ENCODE assay signal across 9 mouse cellular contexts in genomic region chr16:37654831-37655455, GRCm38 (mm10). TPM values are rescaled to one million over a fixed set of nuclear protein-coding genes. Genes with fewer than 3 reads are reported as not detected.
DNase-seq lines count a peak whose midpoint lies in the region; ATAC-seq lines count a peak whose summit lies in the region.
"Had no signal": no experiment of that assay in that cellular context is flagged by ENCODE, and none has a peak within 500 bp of the region (broad histone marks: within the 10 kb centered on the region; RNA-seq: fewer than 3 reads in every experiment).

No protein-coding gene starts in this region.

- H3K27me3 ChIP-seq in heart, embryonic 15.5 days, result no peaks in the 10 kb centered on the region
- H3K27me3 ChIP-seq in hindbrain, embryonic 12.5 days, result no peaks in the 10 kb centered on the region
- no peaks in the 10 kb centered on the region for H3K27me3 ChIP-seq in midbrain, embryonic 13.5 days

- H3K27ac ChIP-seq in heart, embryonic 15.5 days, result peak overlapping the region; percentile 74
- peak overlapping the region; percentile 89 for H3K27ac ChIP-seq in brown adipose tissue, adult 24 weeks (replicated peaks; ENCODE audit: low read depth, low read length)
- H3K27ac ChIP-seq in hindbrain, embryonic 12.5 days, result 0 out of 2 replicates have a peak overlapping the region, but pooled peaks have one; percentile 44
- peak overlapping the region; percentile 58; the same call in 1 of the 2 replicates for H3K27ac ChIP-seq in midbrain, embryonic 13.5 days

- intact Hi-C loops in heart, postnatal 10 days (cut with DNase I), result loop anchor here (5.0 kb wide), 1 partner anchor 118 kb away; the partner anchor contains the start of genes Gtf2e1 and Rabl3

- no peak overlapping the region for H3K9ac ChIP-seq in heart, embryonic 15.5 days
- no peak overlapping the region for H3K9ac ChIP-seq in hindbrain, embryonic 12.5 days
- H3K9ac ChIP-seq in midbrain, embryonic 13.5 days (replicated peaks), result no peak overlapping the region

- peak overlapping the region; percentile 49 for H3K4me2 ChIP-seq in heart, embryonic 15.5 days
- H3K4me2 ChIP-seq in hindbrain, embryonic 12.5 days (replicated peaks), result peak overlapping the region; percentile 51
- H3K4me2 ChIP-seq in midbrain, embryonic 13.5 days (replicated peaks), result peak overlapping the region; percentile 48

- 67% methylated on average over 4 of the region's 4 CpGs for WGBS in heart, embryonic 15.5 days
- 58% methylated on average over 4 of the region's 4 CpGs for WGBS in hindbrain, embryonic 12.5 days
- 60% methylated on average over 4 of the region's 4 CpGs for WGBS in midbrain, embryonic 13.5 days

- H3K4me3 ChIP-seq in heart, embryonic 15.5 days, result peak overlapping the region; percentile 77; the same call in 1 of the 2 replicates
- H3K4me3 ChIP-seq in brown adipose tissue, adult 24 weeks (ENCODE audit: insufficient read depth, low read depth, low read length), result no peak overlapping the region
- H3K4me3 ChIP-seq in hindbrain, embryonic 12.5 days, result 0 out of 2 replicates have a peak overlapping the region, but pooled peaks have one; percentile 52
- peak overlapping the region; percentile 76; the same call in 1 of the 2 replicates for H3K4me3 ChIP-seq in midbrain, embryonic 13.5 days (replicated peaks)

- H3K36me3 ChIP-seq in heart, embryonic 15.5 days, result no peaks in the 10 kb centered on the region
- H3K36me3 ChIP-seq in hindbrain, embryonic 12.5 days, result peaks cover 4% of the 10 kb centered on the region; the same call in 1 of the 2 replicates
- 0 out of 2 replicates have a peak, but pooled peaks cover 2% of the 10 kb centered on the region for H3K36me3 ChIP-seq in midbrain, embryonic 13.5 days

- no peaks in the 10 kb centered on the region for H3K9me3 ChIP-seq in heart, embryonic 15.5 days (replicated peaks)
- H3K9me3 ChIP-seq in hindbrain, embryonic 12.5 days (replicated peaks), result no peaks in the 10 kb centered on the region
- no peaks in the 10 kb centered on the region for H3K9me3 ChIP-seq in midbrain, embryonic 13.5 days
- H3K9me3 ChIP-seq: G1E had no signal

- H3K4me1 ChIP-seq in heart, embryonic 15.5 days (replicated peaks), result peaks cover 21% of the 10 kb centered on the region
- H3K4me1 ChIP-seq in brown adipose tissue, adult 24 weeks (ENCODE audit: control insufficient read depth, insufficient read depth, insufficient read length, low read length), result peaks cover 16% of the 10 kb centered on the region
- peaks cover 33% of the 10 kb centered on the region for H3K4me1 ChIP-seq in hindbrain, embryonic 12.5 days
- peaks cover 48% of the 10 kb centered on the region for H3K4me1 ChIP-seq in midbrain, embryonic 13.5 days (replicated peaks)

- DNase-seq in heart, postnatal 10 days, result no peak
- DNase-seq in thymus, postnatal 25 days, result no peak
- DNase-seq in right cerebral cortex, postnatal 25 days, result no peak

- no peak for ATAC-seq in heart, embryonic 15.5 days (replicated peaks; ENCODE audit: insufficient number of reproducible peaks, insufficient read depth, low FRiP score, low read depth)
- ATAC-seq in hindbrain, embryonic 12.5 days (ENCODE audit: low FRiP score), result peak; percentile 0; the same call in 1 of the 2 replicates
- ATAC-seq in midbrain, embryonic 13.5 days, result peak; percentile 7
- ATAC-seq in megakaryocyte-erythroid progenitor cell, adult 5-6 weeks (replicated peaks; ENCODE audit: low FRiP score, low TSS enrichment, poor library complexity, severe bottlenecking), result no peak

RNA-seq across cellular contexts. Expression of gene Ndufb4, which starts 0.7 kb away (rescaled TPM):
- polyA plus RNA-seq in heart, embryonic 15.5 days (2015; fragmentation: Nextera tagmentation; extraction: Ambion mirVana), result 64.7 and 134 TPM in 2 replicates
- 100 to 1,000 TPM; 124 to 128 TPM for total RNA-seq in heart, postnatal 10 days (2021)
- polyA plus RNA-seq in brown adipose tissue, adult 24 weeks (2012; ENCODE audit: insufficient read depth, insufficient read length, missing spikeins), result 800 and 1,040 TPM in 2 replicates
- polyA plus RNA-seq in hindbrain, embryonic 12.5 days (2016; fragmentation: Nextera tagmentation; extraction: Ambion mirVana), result 61.0 and 65.8 TPM in 2 replicates
- 58.4 and 58.8 TPM in 2 replicates for polyA plus RNA-seq in midbrain, embryonic 13.5 days (2015; fragmentation: Nextera tagmentation; extraction: Ambion mirVana)
- 48.1 and 63.1 TPM in 2 replicates for total RNA-seq in megakaryocyte-erythroid progenitor cell, adult 5-6 weeks (2014; fragmentation: Nextera tagmentation)
- 9.9 and 30.6 TPM in 2 replicates for total RNA-seq in megakaryocyte-erythroid progenitor cell, adult 5-6 weeks (2017)

Comparison
In these comparisons a context has a peak if more than half of its experiments do, and no peak if none do; other contexts are left out.
1. ATAC-seq: peak in hindbrain, embryonic 12.5 days (single experiment) and midbrain, embryonic 13.5 days (single experiment); none in heart, embryonic 15.5 days (single experiment) and megakaryocyte-erythroid progenitor cell, adult 5-6 weeks (single experiment).
2. Peak in every context shown above with its lines, with median percentiles within 50 percentile points of each other: H3K27ac ChIP-seq and H3K4me2 ChIP-seq.